Mouse (Mus musculus) splenic B cell, adult 2 months (primary cell): ENCODE data around the gene 1700015F17Rik.

Experiments used
- DNase-seq: peaks from one replicate; pipeline ENCODE4 v3.0.0-alpha.2; 2011; ENCODE audit warnings: low read depth, low spot score
- H3K27me3 ChIP-seq: 2 replicates; pipeline ENCODE4 v1.6.1; 2012; ENCODE audit warnings: mild to moderate bottlenecking, low read length, moderate library complexity, mixed read lengths; ENCODE audit not compliant: control insufficient read depth, poor library complexity, insufficient read depth, severe bottlenecking
- H3K36me3 ChIP-seq: 2 replicates; pipeline ENCODE4 v1.6.1; 2012; ENCODE audit warnings: mild to moderate bottlenecking, low read length, moderate library complexity, mixed read lengths; ENCODE audit not compliant: control insufficient read depth, poor library complexity, insufficient read depth, severe bottlenecking

The 1700015F17Rik gene

DNA sequence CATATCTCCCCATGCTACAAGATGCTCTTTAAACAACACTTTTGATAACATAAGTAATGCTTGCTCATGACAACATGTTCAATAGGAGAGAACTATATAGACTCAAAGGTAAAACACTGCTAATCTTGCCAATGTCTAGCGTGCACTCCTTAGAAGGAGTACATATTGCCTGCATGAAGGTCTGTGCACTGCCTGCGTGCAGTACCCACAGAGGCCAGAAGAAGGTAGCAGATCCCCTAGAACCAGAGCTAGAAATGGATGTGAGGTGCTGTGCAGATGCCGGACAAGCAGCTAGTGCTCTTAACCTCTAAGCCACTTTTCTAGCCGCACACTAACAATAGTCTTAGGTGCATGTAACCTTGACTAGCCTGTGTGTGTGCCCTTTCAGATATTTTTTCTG lies 13.2 kb upstream of the 1700015F17Rik start:
- no peak for DNase-seq
- no peaks in the 10 kb centered on the region for H3K27me3 ChIP-seq

DNA sequence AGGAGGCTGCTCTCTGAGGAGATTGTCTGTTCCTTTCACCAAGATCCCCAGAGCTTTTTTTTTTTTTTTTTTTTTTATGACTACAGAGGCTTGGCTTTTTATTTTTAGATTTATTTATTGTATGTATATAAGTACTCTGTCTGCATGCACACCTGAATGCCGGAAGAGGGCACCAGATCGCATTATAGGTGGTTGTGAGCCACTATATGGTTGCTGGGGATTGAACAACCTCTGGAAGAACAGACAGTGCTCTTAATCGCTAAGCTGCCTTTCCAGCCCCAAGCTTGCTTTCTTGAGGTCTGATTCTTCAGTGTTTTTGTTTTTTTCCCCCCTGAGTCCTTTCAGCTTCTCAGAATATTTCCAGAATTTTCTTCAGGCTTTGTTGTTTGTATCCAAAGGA lies 7.1 kb upstream of the 1700015F17Rik start:
- Histone ChIP-seq H3K36me3 (no peaks in the 10 kb centered on the region), H3K27me3 (no peaks in the 10 kb centered on the region)
- no peak for DNase-seq

More for the DNA sequence above, 13.2 kb upstream of the 1700015F17Rik start:
- H3K36me3 ChIP-seq: no peaks in the 10 kb centered on the region

DNA sequence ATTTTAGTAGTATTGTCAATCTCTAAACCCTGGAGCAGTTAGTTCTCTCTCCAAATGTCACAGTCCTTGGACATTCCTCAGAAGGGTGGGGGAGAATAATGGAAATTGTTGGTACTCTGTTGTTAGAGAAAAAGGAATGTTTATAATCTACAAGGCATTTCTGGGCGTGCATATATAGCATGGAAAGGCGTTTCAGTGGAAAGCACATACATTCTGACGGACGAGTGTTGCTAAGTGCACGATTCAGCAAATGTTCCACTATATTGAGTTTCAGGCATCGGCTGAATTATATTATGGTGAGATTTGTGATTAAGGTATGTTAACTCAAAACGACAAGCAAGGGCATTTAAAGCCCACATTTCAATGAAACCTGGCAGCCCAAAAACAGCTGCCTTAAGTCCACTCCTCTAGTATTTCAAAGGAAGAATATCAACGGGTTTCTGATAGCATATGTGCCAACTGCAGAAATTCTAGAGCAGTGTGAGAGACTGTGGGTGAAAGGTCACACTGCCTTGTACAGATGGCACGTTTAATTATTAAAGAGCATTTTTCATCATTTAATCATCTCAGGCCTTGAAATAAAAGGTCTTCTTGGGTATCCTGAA lies 4.4 kb upstream of the 1700015F17Rik start:
- H3K27me3 ChIP-seq: no peaks in the 10 kb centered on the region
- H3K36me3 ChIP-seq: no peaks in the 10 kb centered on the region
- no peak for DNase-seq

DNA sequence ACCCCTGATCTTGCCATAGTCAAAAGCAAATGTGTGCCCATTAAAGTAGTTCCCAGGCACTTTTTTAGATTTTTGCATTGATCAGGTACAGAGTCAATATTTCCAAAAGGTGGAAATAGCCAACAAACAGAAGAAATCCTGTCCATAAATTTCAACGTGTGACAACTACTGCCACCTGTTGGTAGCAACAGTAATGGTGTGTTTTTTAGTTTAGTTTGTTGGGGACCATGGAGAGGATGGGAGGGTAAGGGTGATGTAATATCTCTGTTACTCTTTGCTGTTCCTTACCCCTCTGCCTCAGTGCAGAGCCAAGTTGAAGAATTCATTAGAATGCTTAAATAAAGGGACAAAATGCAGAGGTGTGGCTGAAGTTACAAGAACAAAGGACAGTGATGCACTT lies 2.7 kb upstream of the 1700015F17Rik start:
- no peaks in the 10 kb centered on the region for H3K36me3 ChIP-seq
- DNase-seq: peak; percentile 43
- no peaks in the 10 kb centered on the region for H3K27me3 ChIP-seq

DNA sequence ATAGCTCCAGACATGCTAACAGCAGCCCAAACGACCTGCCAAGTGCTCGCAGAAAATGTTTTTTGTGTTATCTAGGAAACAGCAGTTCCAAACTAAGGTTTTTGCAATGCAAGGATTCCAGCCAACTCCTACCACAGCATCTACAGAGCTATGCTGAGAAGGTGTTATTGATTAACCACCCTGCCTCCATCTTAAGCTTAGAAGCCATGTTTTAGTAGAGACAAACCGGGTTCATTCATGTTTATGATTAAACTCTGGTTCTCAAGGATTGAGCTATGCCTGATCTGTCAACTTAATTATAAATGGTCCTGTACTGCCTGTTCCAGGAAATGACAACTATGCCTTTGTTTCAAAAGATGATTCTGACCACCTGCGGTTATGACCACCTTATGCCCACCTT lies 2.8 kb downstream of the 1700015F17Rik start:
- Histone ChIP-seq H3K27me3 (no peaks in the 10 kb centered on the region), H3K36me3 (no peaks in the 10 kb centered on the region)
- no peak for DNase-seq

DNA sequence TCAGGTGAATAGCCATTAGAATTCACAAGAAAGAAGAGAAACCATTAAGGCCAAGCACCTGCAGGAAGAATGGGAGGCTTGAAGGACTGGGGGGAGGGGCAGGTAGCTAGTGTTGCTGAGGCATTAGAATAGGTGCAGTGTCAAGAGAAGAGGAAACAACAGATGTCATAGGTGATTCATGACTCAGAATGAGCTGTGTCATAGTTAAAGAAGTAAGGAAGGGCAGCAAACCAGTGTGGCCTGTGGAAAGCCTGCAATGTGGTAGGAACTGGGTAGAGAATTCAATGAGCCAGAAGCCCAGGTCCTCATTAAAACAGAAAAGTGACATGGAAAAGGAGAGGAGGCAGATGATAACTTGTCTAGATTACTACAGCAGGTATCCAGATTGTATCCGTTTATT lies 13.7 kb downstream of the 1700015F17Rik start:
- no peaks in the 10 kb centered on the region for H3K27me3 ChIP-seq
- no peaks in the 10 kb centered on the region for H3K36me3 ChIP-seq
- no peak for DNase-seq

DNA sequence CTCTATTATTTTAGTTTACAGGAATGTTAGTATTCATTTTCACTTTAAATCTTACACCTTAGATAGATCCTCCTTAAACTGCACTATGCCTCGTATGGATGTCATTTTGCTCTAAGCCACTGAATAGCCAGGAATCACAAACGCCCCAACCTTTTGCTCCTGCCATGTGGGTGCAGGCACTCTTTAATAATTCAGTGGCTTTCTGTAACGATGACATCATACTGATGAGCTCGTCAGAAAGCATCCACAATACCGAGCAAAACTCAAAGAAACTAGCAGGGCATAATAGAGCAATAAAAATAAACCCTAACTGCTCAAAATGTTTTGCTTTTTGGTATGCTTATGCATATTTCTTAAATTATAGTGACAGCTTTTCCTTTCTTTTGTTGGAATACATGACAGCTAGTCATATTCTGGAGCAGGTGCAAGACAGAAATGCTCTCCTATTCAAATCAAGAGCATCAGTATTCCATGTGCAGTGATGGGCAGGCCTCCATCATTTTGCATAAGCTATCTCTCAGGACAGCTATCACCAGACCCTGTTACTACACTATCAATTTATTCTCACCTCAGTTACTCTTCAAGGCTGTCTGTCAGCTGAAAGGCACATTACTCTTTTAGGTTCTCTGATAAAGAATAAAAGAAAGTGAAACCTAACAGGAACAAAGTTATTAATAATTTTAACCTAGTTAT lies 47.1 kb downstream of the 1700015F17Rik start:
- DNase-seq: no peak
- H3K36me3 ChIP-seq: no peaks in the 10 kb centered on the region
- H3K27me3 ChIP-seq: no peaks in the 10 kb centered on the region

DNA sequence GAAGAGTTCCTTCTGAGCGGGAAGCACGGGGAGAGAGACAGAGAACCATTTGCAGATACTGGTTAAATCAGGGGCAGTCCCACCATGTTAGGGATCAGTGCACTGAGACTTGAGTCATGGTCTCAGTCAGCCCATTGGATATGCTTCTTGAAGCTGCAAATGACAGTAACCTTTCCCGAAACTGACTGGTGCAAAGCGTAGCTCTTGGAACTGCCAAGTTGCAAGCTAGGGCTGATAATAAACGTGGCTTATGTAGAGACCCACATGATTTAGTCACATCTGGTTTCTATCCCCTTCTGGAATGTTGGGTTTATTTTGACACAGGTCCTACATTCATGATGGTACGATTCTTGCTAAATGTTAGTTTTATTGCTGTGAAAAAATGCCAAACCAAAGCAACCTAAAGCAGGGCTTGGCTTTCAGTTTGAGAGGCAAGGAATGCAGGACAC lies 55.2 kb downstream of the 1700015F17Rik start:
- DNase-seq: no peak
- H3K27me3 ChIP-seq: no peaks in the 10 kb centered on the region
- H3K36me3 ChIP-seq: no peaks in the 10 kb centered on the region

DNA sequence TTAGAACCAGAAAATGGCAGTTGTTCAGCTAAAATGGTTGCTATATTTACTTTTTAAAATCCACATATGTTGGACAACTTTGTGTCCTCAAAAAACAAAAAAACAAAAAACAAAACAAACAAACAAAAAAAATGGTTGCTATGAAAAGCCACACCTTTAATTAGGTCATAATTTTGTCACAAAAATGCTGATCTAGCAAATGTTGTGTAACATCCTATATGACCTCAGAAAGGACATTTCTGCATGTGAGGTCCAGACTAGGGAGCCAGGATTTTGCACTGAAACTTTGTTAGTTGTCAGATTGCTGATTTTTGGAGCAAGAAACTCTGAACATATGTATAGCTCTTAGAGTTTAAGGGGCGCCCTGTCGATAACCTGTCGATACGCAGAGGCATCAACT lies 55.9 kb downstream of the 1700015F17Rik start:
- no peak for DNase-seq
- Histone ChIP-seq H3K27me3 (no peaks in the 10 kb centered on the region), H3K36me3 (no peaks in the 10 kb centered on the region)

DNA sequence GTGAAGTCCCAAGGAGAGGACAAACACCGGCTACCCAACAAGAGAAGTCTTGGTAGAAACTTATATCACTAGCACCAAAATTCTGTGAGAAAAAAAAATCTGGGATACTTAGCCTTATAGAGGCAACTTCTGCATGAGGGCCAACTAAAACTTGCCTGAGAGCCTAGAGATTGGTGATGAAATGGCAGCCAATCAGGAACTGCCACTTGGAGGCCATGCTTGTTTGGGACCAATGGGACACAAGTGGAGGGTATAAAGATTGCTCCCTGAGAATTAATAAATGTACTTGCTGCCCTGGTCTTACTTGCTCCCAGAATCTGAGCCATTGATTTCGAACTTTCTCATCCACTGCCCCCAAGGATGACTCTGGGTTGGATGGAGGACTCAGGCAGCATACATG lies 57.5 kb downstream of the 1700015F17Rik start:
- H3K36me3 ChIP-seq: no peaks in the 10 kb centered on the region
- DNase-seq: peak; percentile 34
- H3K27me3 ChIP-seq: no peaks in the 10 kb centered on the region

DNA sequence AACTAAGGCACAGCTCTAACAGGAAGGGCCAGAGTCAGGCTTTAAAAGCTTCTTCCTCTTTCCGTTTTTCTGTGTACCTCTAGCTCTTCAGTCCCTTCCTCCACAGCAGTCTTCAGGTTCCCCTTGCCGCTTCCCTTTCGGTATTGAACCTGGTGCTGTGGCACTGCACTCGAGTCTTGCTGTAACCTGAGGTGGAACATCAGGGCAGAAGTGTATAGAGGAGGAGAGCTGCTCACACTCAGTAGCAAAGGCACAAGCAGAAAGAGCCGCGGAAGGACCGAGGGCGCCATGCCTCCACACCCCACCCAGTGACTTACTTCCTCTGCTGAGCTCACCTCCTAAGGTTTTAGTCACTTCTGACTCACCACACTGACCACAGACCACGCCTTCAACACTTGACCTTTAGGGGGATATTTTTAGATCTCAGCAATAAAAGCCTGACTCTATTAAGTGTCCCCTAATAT lies 58.9 kb downstream of the 1700015F17Rik start, which contains the start of gene Cdk14:
TSS of gene Cdk14 (minus strand) at position 321 of the 464 bp plus-strand sequence.
- Histone ChIP-seq H3K27me3 (no peaks in the 10 kb centered on the region), H3K36me3 (no peaks in the 10 kb centered on the region)
- peak; percentile 83 for DNase-seq

DNA sequence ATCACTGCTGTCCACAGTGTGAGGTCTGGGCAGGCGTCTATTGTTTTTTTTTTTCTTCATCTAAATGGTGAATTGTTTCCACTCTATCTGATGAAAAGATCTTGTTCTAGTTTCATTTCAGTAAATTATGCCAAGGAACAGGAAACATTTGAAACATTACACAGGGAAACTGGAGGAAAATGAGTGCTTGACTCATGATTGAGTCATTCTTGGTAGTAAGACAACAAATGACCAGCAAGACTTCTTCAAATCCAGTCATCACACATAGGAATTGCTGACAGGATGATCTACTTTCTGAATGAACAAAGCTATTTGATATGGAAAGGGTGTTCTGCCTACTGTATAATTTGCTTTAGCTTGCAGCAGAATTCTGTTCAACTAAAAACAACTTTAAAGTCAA lies 59.7 kb downstream of the 1700015F17Rik start:
- Histone ChIP-seq H3K27me3 (no peaks in the 10 kb centered on the region), H3K36me3 (no peaks in the 10 kb centered on the region)
- peak; percentile 10 for DNase-seq

DNA sequence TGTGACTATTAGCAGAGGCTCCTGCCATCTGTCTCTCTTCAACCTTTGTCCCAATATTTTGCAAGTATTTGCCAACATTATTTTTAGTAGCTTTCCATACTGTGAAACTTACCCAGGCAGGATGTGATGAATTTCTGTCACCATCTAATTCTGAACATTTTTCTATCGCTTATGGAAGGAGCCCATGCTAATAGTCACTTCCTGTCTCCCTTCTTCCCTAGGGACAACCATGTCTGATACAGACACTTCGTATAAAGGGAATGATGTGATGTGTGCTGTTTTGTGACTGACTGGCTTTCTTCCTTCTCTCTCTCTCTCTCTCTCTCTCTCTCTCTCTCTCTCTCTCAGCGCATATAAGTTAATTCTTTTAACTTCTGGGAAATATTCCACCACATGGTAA lies 64.1 kb downstream of the 1700015F17Rik start:
- no peak for DNase-seq
- no peaks in the 10 kb centered on the region for H3K36me3 ChIP-seq
- H3K27me3 ChIP-seq: no peaks in the 10 kb centered on the region

DNA sequence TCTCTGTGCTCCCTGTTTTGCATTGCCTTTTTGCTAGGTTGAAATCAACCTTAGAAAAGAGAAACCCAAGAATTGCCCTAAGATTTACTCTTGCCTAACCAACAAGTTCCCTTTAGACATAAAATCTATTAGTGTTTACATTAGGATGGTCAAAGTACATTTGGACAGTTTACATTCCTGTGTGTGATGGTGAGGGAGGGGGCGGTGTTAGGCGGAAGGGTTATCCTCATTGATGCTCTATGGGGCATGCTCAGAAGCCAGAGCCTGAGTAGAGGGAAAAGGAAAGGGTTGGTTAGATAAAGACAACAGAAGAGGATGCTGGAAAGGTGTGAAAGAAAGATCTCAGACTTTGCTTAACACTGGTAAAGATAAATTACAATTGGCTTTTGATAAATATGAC lies 67.1 kb downstream of the 1700015F17Rik start:
- H3K27me3 ChIP-seq: no peaks in the 10 kb centered on the region
- no peak for DNase-seq

DNA sequence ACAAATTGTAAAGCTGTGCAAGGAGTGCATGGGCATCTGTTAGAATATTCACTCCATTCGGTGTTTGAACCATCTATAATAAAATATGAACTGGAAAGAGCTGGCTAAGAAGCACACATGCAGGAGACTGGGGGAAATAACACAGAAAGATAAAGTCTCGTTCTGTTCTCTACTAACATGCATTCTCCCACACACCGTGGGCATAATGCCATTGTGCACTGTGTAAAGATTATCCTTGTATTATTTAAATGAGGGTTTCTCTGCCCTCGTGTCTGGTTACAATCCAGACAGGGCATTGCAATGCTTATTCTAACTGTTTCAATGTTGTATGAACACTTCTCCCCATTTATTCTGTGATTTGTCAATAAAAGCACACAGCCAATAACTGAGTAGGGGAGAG lies 77.0 kb downstream of the 1700015F17Rik start:
- H3K27me3 ChIP-seq: no peaks in the 10 kb centered on the region
- no peaks in the 10 kb centered on the region for H3K36me3 ChIP-seq
- DNase-seq: no peak

More for the DNA sequence above, 67.1 kb downstream of the 1700015F17Rik start:
- no peaks in the 10 kb centered on the region for H3K36me3 ChIP-seq
